Mouse (Mus musculus) midbrain, embryonic 13.5 days (tissue): Measurements from ENCODE around the gene Tspan14. TPM values are rescaled to one million over a fixed set of nuclear protein-coding genes. Genes with fewer than 3 reads are reported as not detected.
A peak's percentile ranks its signal among the peaks of the same experiment; 100 is the strongest.

ENCODE experiments used
- ATAC-seq: fragments of 200-750 bp; cut with Nextera tagmentation; 2 replicates; pipeline ENCODE4 v1.8.0; 2017; ENCODE audit warnings: mild to moderate bottlenecking, moderate TSS enrichment, moderate library complexity
- H3K27ac ChIP-seq: fragments of 300-500 bp; sonication (generic); 2 replicates; pipeline ENCODE4 v1.5.1; 2015; ENCODE audit warnings: inconsistent platforms, mild to moderate bottlenecking, moderate library complexity
- H3K27me3 ChIP-seq: fragments of 300-500 bp; sonication (generic); 2 replicates; pipeline ENCODE4 v1.6.1; 2015; ENCODE audit warnings: mild to moderate bottlenecking, inconsistent platforms
- H3K36me3 ChIP-seq: fragments of 300-500 bp; sonication (generic); 2 replicates; pipeline ENCODE4 v1.6.1; 2015; ENCODE audit warnings: mild to moderate bottlenecking, inconsistent platforms
- H3K4me1 ChIP-seq: fragments of 300-500 bp; sonication (generic); replicated peaks from 2 replicates; pipeline ENCODE4 v1.6.1; 2015; ENCODE audit warnings: inconsistent platforms
- H3K4me2 ChIP-seq: fragments of 300-500 bp; sonication (generic); replicated peaks from 2 replicates; pipeline ENCODE4 v1.6.1; 2015; ENCODE audit warnings: moderate library complexity, mild to moderate bottlenecking, inconsistent platforms
- H3K4me3 ChIP-seq: fragments of 300-500 bp; sonication (generic); replicated peaks from 2 replicates; pipeline ENCODE4 v1.5.1; 2015; ENCODE audit warnings: mild to moderate bottlenecking, inconsistent platforms
- H3K9ac ChIP-seq: fragments of 300-500 bp; sonication (generic); replicated peaks from 2 replicates; pipeline ENCODE4 v1.6.1; 2015; ENCODE audit warnings: mild to moderate bottlenecking, inconsistent platforms
- H3K9me3 ChIP-seq: fragments of 300-500 bp; sonication (generic); 2 replicates; pipeline ENCODE4 v1.6.1; 2016; ENCODE audit warnings: mild to moderate bottlenecking, inconsistent platforms
- WGBS: fragments of 180-500 bp; shearing (Covaris S2); methylation state at CpG from one replicate; pipeline ENCODE4 v1.1.7; 2015; 5-methylcytosine and 5-hydroxymethylcytosine counted together
- polyA plus RNA-seq: library from polyadenylated mRNA; unstranded; fragments of >200 nt; fragmentation: Nextera tagmentation; extraction: Ambion mirVana; gene quantifications from 2 replicates; pipeline ENCODE4 v1.2.1, GENCODE M21; 2015

Tspan14 gene
- polyA plus RNA-seq, 1 experiment from 2014 or later: 79.7 TPM

DNA sequence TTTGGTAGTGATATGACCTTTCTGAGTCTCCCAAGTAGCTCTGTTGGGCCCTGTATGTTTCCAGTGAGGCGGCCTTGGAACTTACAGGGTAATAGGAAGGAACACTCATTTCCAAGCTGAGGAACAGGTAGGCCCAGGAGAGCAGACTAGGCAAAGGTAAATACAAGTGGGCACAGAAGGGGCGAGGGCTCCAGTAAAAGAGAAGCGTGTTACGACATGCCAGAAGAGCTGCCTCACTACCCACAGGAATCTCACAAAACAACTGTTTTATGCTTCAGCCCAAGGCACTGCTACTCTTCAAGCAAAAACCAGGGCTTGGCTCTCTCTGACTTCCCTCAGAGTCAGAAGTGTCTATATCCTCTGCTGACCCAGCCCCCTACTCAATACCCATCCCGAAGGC is 18.1 kb downstream of the Tspan14 start:
- Histone ChIP-seq H3K27ac (0 out of 2 replicates have a peak overlapping the region, but pooled peaks have one; percentile 46), H3K27me3 (no peaks in the 10 kb centered on the region), H3K4me2 (no peak overlapping the region), H3K9ac (no peak overlapping the region), H3K4me1 (peaks cover 42% of the 10 kb centered on the region), H3K9me3 (no peaks in the 10 kb centered on the region), H3K36me3 (peaks cover 18% of the 10 kb centered on the region), H3K4me3 (no peak overlapping the region)
- 95% methylated on average over 5 of the region's 5 CpGs for WGBS
- ATAC-seq: no peak

DNA sequence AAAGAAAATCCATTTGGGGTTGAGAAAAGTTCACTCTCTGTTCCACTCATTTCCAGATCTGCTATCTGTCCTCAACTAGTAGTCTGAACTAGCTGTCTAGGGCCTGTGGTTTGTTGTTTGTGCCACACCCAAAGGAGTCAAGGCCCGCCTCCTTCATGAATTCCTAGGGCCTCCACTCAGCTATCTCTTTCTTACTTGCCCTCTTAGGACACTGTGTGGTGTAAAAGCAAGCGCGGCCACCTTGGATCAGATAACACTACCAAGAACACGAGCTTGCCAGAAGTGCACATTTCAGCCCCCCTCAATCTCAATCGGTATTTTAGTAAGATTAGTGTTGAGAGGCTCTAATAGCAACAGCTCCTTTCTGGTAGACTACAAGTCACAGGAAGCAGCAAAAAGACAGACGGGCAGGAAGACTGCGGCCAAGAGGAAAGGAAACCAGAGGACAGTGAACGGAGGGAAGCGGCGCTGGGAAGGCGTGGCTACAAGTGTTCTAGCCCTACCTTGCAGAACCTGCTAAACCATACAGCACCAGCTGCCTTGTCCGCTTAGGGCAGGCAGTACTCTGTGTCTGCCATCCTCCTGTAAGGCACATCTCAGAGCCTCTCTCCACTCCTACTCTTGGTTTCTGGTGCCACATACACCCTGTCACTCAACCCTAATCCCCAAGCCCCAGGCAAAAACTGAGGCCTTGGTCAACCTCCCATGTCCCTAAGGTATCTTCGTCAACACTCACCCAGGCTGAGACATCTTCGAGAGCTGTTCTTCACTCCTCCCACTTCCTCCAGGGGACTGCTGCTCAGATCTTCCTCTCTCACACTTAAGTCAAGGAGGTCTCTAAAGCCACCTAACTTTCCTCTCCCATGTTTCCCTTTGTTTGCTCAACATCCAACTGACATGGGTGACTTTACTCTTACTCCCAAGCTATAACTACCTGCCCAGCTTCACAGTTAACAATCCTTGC is 18.9 kb downstream of the Tspan14 start:
- no peaks in the 10 kb centered on the region for H3K27me3 ChIP-seq
- no peak overlapping the region for H3K27ac ChIP-seq
- H3K9ac ChIP-seq: no peak overlapping the region
- peaks cover 33% of the 10 kb centered on the region for H3K4me1 ChIP-seq
- no peaks in the 10 kb centered on the region for H3K9me3 ChIP-seq
- H3K36me3 ChIP-seq: peaks cover 18% of the 10 kb centered on the region
- no peak overlapping the region for H3K4me3 ChIP-seq
- no peak; the same call in 1 of the 2 replicates for ATAC-seq
- WGBS: 88% methylated on average over 14 of the region's 14 CpGs
- H3K4me2 ChIP-seq: no peak overlapping the region

DNA sequence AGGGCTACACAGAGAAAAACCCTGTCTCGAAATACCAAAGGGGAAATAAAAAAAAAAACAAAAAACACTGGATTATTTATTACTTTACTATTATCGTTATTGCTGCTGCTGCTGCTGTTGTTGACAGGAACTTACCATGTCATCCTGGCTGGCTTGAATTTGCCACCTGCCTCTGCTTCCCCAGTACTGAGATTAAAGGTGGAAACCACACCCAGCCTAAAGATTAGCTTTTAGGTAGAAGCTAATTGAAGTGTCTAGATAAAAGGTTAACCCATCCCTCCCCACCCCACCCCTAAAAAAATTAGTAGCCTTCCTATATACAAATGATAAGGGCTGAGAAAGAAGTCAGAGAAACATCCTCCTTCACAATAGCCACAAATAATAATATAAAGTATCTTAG is 22.8 kb downstream of the Tspan14 start:
- H3K9ac ChIP-seq: no peak overlapping the region
- H3K27me3 ChIP-seq: no peaks in the 10 kb centered on the region
- no peak overlapping the region for H3K4me3 ChIP-seq
- peaks cover 18% of the 10 kb centered on the region for H3K36me3 ChIP-seq
- ATAC-seq: no peak
- H3K4me2 ChIP-seq: no peak overlapping the region
- no peaks in the 10 kb centered on the region for H3K9me3 ChIP-seq
- WGBS: 91% methylated on average over 2 of the region's 2 CpGs
- H3K4me1 ChIP-seq: peaks cover 9% of the 10 kb centered on the region
- H3K27ac ChIP-seq: no peak overlapping the region

DNA sequence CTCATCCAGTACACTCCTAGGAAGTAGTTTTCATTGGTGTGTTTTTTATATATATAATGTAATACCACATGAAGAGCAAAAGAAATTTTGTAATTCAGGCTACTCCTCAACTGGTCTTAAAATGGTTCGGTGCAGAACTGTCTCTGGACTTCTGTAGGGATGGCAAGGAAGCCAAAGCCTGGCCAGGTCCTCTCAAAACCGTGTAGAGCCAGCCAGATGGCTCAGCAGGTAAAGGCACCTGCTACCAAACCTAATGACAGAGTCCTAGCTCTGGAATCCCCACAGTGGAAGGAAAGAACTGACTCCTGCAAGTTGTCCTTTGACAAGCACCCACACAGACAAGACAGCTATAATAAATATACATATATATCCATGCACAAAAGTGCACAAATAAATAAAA is 24.2 kb downstream of the Tspan14 start:
- Histone ChIP-seq H3K4me1 (no peaks in the 10 kb centered on the region), H3K27me3 (no peaks in the 10 kb centered on the region), H3K9ac (no peak overlapping the region), H3K36me3 (peaks cover 18% of the 10 kb centered on the region), H3K4me2 (no peak overlapping the region), H3K4me3 (no peak overlapping the region), H3K9me3 (no peaks in the 10 kb centered on the region), H3K27ac (no peak overlapping the region)
- 81% methylated on average over 2 of the region's 2 CpGs for WGBS
- ATAC-seq: no peak

DNA sequence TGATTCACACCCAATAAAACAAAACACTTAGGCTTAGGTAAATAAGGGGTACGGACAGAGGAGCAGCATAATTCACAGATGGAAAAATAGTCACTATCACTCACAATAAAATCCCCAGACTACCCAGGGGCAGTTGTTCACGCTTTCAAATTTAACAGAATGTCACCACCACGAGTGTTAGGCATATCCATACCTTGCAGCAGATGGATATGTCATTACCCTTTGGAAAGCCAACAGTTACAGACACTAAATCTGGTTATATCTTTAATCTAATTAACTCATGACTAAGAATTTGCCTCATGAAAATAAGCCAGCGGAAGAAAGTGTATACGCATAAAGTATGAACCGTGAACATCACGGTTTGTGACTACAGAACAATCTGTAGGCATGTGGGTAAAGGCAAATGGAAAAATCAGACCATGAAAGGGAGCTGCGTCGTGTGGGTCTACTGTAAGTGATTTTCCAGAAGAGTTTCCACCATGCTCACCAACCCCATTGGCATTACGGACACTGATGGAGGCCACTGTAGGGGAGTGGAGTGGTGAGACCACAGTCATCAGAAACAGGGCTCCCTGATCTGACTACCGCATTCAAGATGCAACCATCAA is 28.1 kb downstream of the Tspan14 start:
- H3K4me3 ChIP-seq: no peak overlapping the region
- no peak for ATAC-seq
- H3K4me1 ChIP-seq: no peaks in the 10 kb centered on the region; the same call in 1 of the 2 replicates
- H3K9me3 ChIP-seq: no peaks in the 10 kb centered on the region
- no peak overlapping the region for H3K9ac ChIP-seq
- no peaks in the 10 kb centered on the region for H3K27me3 ChIP-seq
- no peak overlapping the region for H3K27ac ChIP-seq
- WGBS: 89% methylated on average over 11 of the region's 11 CpGs
- H3K4me2 ChIP-seq: no peak overlapping the region
- H3K36me3 ChIP-seq: no peaks in the 10 kb centered on the region

DNA sequence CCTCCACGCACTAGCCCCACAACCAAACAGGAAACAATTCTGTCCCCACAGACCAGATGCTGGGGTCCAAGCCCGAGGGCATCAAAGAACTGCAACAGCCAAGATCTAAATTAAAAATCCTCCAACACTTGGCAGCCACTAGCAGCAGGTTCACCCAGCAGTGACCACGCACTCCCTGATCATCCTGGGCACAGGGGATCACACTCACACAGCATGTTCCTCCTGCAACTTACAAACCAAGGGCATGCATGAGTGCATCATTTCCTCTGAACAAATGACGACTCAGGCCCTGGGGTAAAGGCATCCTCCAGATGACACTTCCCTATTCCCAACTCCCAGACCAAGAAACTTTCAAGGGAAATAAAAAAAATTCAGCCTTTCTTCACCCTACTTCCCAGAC is 29.6 kb downstream of the Tspan14 start:
- no peak overlapping the region for H3K27ac ChIP-seq
- no peaks in the 10 kb centered on the region; the same call in 1 of the 2 replicates for H3K4me1 ChIP-seq
- H3K9ac ChIP-seq: no peak overlapping the region
- ATAC-seq: no peak
- H3K27me3 ChIP-seq: no peaks in the 10 kb centered on the region
- H3K4me3 ChIP-seq: no peak overlapping the region
- H3K4me2 ChIP-seq: no peak overlapping the region
- H3K36me3 ChIP-seq: peaks cover 5% of the 10 kb centered on the region; the same call in 1 of the 2 replicates
- WGBS: 54% methylated on average over 4 of the region's 4 CpGs
- H3K9me3 ChIP-seq: no peaks in the 10 kb centered on the region

DNA sequence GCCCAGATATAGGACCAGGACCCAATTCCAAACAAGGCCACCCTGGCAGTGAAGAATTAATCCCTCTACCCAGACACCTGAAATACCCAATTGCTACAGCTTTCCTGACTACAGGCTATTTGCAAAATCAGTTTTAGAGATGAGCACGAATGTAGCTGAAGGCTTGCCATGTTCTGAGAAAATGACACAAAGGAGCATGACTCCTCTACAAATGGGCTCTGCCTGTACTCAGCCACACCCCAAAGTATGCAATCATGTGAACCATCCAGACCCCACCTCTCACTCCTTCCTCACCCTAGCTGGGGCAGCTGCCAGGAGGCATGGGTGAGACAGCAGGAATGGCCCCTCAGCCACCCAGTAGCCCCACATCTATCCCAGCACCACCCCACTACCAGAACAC is 31.1 kb downstream of the Tspan14 start:
- Histone ChIP-seq H3K9ac (no peak overlapping the region), H3K4me3 (no peak overlapping the region), H3K27me3 (no peaks in the 10 kb centered on the region), H3K4me1 (peaks cover 14% of the 10 kb centered on the region), H3K27ac (no peak overlapping the region), H3K36me3 (peaks cover 5% of the 10 kb centered on the region; the same call in 1 of the 2 replicates), H3K9me3 (no peaks in the 10 kb centered on the region), H3K4me2 (no peak overlapping the region)
- no peak for ATAC-seq
- WGBS: 89% methylated on average over 1 of the region's 1 CpGs

DNA sequence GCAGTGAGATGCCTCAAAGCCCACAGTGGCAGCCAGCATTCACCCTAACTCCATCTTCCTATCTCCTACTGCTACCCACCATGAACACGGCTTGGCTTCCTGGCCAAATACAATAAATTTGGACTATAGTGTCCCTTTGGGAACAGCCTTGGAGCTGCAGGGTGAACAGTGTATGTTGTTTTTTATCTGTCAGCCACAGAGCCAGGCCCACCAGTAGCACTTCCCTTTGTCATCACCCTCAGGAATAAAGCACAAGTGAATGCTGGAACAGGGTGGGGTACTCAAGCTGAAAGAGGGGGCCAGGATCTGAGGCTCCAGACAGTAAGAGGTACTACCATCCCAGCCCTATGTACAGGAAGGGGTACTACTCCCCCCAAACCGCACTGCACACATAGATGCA is 31.6 kb downstream of the Tspan14 start:
- H3K4me1 ChIP-seq: peaks cover 15% of the 10 kb centered on the region
- no peak overlapping the region for H3K4me2 ChIP-seq
- no peak overlapping the region for H3K4me3 ChIP-seq
- peaks cover 5% of the 10 kb centered on the region; the same call in 1 of the 2 replicates for H3K36me3 ChIP-seq
- 89% methylated on average over 2 of the region's 2 CpGs for WGBS
- no peaks in the 10 kb centered on the region for H3K9me3 ChIP-seq
- H3K27ac ChIP-seq: no peak overlapping the region
- no peaks in the 10 kb centered on the region for H3K27me3 ChIP-seq
- H3K9ac ChIP-seq: no peak overlapping the region
- no peak for ATAC-seq

DNA sequence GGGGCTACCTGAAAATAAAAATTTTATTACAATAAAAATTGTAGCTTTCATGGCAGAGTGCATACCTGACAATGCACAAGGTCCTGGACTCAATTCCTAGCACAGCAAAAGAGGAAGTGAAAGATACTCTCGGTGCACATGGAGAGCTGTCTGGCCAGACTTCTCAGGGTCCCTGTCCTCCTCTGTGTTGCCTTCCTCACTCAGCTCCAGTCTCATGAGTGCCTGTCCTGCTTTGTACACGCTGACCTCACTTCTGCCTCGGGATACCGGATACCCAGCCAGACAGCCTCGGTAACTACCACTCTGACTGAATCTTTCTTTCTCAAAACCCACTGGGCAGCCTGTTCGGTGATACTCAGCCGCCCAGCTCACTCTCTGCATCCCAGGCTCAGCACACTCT is 33.3 kb downstream of the Tspan14 start:
- no peak overlapping the region for H3K4me2 ChIP-seq
- H3K27me3 ChIP-seq: no peaks in the 10 kb centered on the region
- H3K9ac ChIP-seq: no peak overlapping the region
- no peak for ATAC-seq
- H3K27ac ChIP-seq: no peak overlapping the region
- WGBS: 89% methylated on average over 7 of the region's 7 CpGs
- H3K36me3 ChIP-seq: peaks cover 5% of the 10 kb centered on the region; the same call in 1 of the 2 replicates
- H3K4me3 ChIP-seq: no peak overlapping the region
- H3K4me1 ChIP-seq: peaks cover 18% of the 10 kb centered on the region
- no peaks in the 10 kb centered on the region for H3K9me3 ChIP-seq

DNA sequence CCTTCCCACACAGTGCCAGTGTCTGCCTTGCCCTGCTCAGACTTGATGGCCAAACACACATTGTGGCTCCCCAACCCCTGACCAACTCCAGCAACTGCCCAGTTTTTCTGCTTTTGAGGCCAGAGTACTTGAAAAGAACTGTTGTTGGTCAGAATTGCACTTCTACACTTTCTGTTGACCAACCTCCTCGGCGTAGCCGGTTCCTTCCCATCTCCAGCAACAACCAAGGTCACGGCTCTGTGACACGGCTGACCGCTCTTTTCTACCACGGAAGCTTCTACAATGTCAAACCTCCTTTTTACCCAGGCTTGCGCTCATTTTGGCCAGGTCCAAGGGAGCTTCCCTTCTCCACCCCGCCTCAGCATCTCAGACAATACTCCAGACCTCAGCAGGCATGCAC is 34.4 kb downstream of the Tspan14 start:
- Histone ChIP-seq H3K36me3 (peaks cover 5% of the 10 kb centered on the region; the same call in 1 of the 2 replicates), H3K9ac (no peak overlapping the region), H3K27me3 (no peaks in the 10 kb centered on the region), H3K4me3 (no peak overlapping the region), H3K27ac (no peak overlapping the region), H3K9me3 (no peaks in the 10 kb centered on the region), H3K4me2 (no peak overlapping the region), H3K4me1 (peaks cover 18% of the 10 kb centered on the region)
- ATAC-seq: no peak
- WGBS: 86% methylated on average over 9 of the region's 9 CpGs

DNA sequence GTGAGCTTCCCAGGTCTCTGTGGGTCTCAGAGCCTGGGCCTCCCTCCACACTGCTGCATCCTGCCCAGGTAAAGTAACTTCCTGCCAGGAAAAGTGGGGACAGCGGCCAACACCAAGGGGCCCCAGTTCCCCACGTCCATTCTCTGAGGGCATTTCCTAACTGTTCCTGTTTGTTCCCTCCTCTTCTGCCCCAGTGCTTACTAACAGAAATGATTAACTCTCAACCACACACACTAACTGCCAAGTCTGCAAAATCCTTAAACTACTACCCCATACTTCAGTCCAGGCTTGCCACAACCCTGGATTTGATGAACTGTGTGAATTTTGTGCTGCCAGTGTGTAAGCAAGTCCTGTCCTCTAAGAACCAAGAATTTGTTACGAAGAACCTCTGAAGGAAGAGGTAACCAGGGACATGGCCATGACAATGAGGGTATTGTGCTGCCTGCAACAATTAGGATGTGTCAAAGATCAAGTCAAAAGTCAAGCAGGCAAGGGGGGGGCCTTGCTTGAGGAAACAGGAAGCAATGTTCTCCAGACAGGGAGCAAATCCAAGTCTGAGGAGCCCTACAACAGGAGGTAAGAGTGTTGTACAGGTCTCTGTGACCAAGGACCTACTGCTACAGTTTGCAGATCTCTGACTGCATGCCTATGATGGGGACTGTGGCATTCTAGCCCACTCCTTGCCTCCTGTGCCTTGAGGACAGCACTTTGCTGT is 35.3 kb downstream of the Tspan14 start:
- H3K4me2 ChIP-seq: no peak overlapping the region
- H3K27ac ChIP-seq: no peak overlapping the region
- H3K4me1 ChIP-seq: peaks cover 18% of the 10 kb centered on the region
- no peaks in the 10 kb centered on the region for H3K27me3 ChIP-seq
- peaks cover 5% of the 10 kb centered on the region; the same call in 1 of the 2 replicates for H3K36me3 ChIP-seq
- 63% methylated on average over 3 of the region's 3 CpGs for WGBS
- no peak overlapping the region for H3K9ac ChIP-seq
- H3K4me3 ChIP-seq: no peak overlapping the region
- no peaks in the 10 kb centered on the region for H3K9me3 ChIP-seq
- ATAC-seq: no peak

DNA sequence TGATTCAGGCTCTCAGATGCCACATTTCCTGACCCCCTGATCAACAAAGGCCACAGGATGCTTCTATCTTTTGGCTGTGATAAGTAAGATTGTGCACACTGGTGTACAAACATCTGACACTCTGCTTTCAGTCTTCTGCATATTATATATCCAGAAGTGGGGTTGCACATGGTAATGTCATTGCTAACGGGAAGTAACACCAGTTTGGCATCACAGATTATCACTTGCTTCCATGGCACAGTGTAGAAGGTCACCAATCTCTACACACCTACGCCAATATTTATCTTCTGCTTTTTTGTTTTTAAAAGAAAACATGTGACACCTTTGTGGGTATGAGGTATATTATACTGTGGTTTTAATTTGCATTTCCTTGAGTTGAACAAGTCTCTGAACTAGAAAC is 36.7 kb downstream of the Tspan14 start:
- WGBS: 95% methylated on average over 2 of the region's 2 CpGs
- H3K27ac ChIP-seq: no peak overlapping the region
- H3K36me3 ChIP-seq: peaks cover 5% of the 10 kb centered on the region; the same call in 1 of the 2 replicates
- H3K27me3 ChIP-seq: no peaks in the 10 kb centered on the region
- no peak overlapping the region for H3K4me3 ChIP-seq
- H3K4me2 ChIP-seq: no peak overlapping the region
- no peaks in the 10 kb centered on the region for H3K9me3 ChIP-seq
- peaks cover 18% of the 10 kb centered on the region for H3K4me1 ChIP-seq
- no peak overlapping the region for H3K9ac ChIP-seq
- ATAC-seq: no peak
